Mouse (Mus musculus): ENCODE measurements around the gene Snx15.

DNA sequence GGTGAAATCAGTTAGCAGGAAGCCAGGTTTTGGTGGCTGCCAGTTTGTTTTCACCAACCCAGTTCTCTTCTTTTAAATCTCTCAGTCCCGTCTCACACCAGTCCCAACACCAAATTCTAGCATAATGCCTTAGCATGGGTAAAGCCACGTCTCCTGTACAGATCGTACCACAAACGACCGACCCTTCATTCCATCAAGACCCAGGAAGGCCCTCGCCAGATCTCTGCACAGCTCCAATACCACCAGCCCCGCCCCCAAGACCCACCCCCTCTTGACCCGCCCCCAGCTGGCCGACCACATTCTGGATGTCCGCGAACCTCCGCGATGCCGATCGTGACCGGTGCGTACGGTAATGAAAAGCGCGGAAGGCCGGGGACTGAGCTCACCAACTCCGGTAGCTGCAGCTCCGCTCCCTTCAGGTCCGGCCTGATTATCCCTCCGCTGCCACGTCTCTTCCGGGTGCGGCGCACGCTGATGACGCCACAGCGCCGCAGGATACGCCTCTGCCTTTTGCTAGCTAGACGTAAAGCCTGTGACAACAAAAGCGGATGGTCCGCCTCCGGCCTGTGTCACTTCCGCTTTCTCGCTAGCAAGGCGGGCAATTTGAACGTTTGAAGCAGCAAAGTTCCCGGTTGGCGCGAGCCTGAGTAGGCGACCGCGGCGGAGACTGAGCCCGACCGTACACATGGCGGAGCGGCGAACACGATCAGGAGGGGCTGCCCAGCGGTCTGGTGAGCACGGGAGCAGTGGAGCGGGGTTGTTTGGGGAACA lies 43.4 kb downstream of the Snx15 start, which contains the start of the genes Zfpl1 and Cdca5:
- TF ChIP-seq POLR2A (IDR thresholded peaks at IDR 0.05; ENCODE audit: insufficient read length, low read depth) (peak; percentile 64), E2F4 (IDR thresholded peaks at IDR 0.05; ENCODE audit: insufficient read depth) (peak; percentile 99)
